Mouse (Mus musculus) forebrain, embryonic 13.5 days (tissue): Measurements from ENCODE around the gene Rps6kc1. TPM values are rescaled to one million over a fixed set of nuclear protein-coding genes. Genes with fewer than 3 reads are reported as not detected.

Experiments used
- ATAC-seq: fragments of 200-750 bp; cut with Nextera tagmentation; 2 replicates; pipeline ENCODE4 v1.8.0; 2017
- H3K27ac ChIP-seq: fragments of 300-500 bp; sonication (generic); 2 replicates; pipeline ENCODE4 v1.5.1; 2015; ENCODE audit warnings: inconsistent platforms, mild to moderate bottlenecking, moderate library complexity
- H3K27me3 ChIP-seq: fragments of 300-500 bp; sonication (generic); 2 replicates; pipeline ENCODE4 v1.6.1; 2015; ENCODE audit warnings: mild to moderate bottlenecking, inconsistent platforms
- H3K36me3 ChIP-seq: fragments of 300-500 bp; sonication (generic); 2 replicates; pipeline ENCODE4 v1.6.1; 2015; ENCODE audit warnings: mild to moderate bottlenecking, inconsistent platforms; ENCODE audit not compliant: poor library complexity, severe bottlenecking
- H3K4me1 ChIP-seq: fragments of 300-500 bp; sonication (generic); 2 replicates; pipeline ENCODE4 v1.6.1; 2015; ENCODE audit warnings: inconsistent platforms
- H3K4me2 ChIP-seq: fragments of 300-500 bp; sonication (generic); 2 replicates; pipeline ENCODE4 v1.6.1; 2015; ENCODE audit warnings: inconsistent platforms, mild to moderate bottlenecking, moderate library complexity
- H3K4me3 ChIP-seq: fragments of 300-500 bp; sonication (generic); 2 replicates; pipeline ENCODE4 v1.5.1; 2015; ENCODE audit warnings: mild to moderate bottlenecking, inconsistent platforms
- H3K9ac ChIP-seq: fragments of 300-500 bp; sonication (generic); 2 replicates; pipeline ENCODE4 v1.6.1; 2015; ENCODE audit warnings: mild to moderate bottlenecking, inconsistent platforms
- H3K9me3 ChIP-seq: fragments of 300-500 bp; sonication (generic); replicated peaks from 2 replicates; pipeline ENCODE4 v1.6.1; 2016; ENCODE audit warnings: inconsistent platforms
- WGBS: fragments of 180-500 bp; shearing (Covaris S2); methylation state at CpG from one replicate; pipeline ENCODE4 v1.1.7; 2015; 5-methylcytosine and 5-hydroxymethylcytosine counted together
- polyA plus RNA-seq: library from polyadenylated mRNA; unstranded; fragments of >200 nt; fragmentation: Nextera tagmentation; extraction: Ambion mirVana; gene quantifications from 2 replicates; pipeline ENCODE4 v1.2.1, GENCODE M21; 2015

The Rps6kc1 gene
- polyA plus RNA-seq, 1 experiment from 2014 or later: 20.2 TPM

- Histone ChIP-seq H3K9ac (no peak overlapping the region), H3K27me3 (no peaks in the 10 kb centered on the region), H3K27ac (no peak overlapping the region), H3K36me3 (no peaks in the 10 kb centered on the region), H3K4me1 (no peaks in the 10 kb centered on the region), H3K9me3 (no peaks in the 10 kb centered on the region), H3K4me2 (no peak overlapping the region), H3K4me3 (no peak overlapping the region)
- no peak for ATAC-seq
- WGBS: 74% methylated on average over 11 of the region's 11 CpGs
Measured at GRCm38 (mm10) chr1:190849162-190849865, 62.3 kb downstream of the Rps6kc1 start.

GRCm38 (mm10) chr1:190848676-190849075 lies 62.9 kb downstream of the Rps6kc1 start:
- peaks cover 5% of the 10 kb centered on the region for H3K36me3 ChIP-seq
- no peaks in the 10 kb centered on the region for H3K4me1 ChIP-seq
- 51% methylated on average over 3 of the region's 3 CpGs for WGBS
- no peak overlapping the region for H3K4me3 ChIP-seq
- no peak overlapping the region for H3K27ac ChIP-seq
- no peak for ATAC-seq
- no peaks in the 10 kb centered on the region for H3K9me3 ChIP-seq
- H3K27me3 ChIP-seq: no peaks in the 10 kb centered on the region
- no peak overlapping the region for H3K9ac ChIP-seq
- H3K4me2 ChIP-seq: no peak overlapping the region

- Histone ChIP-seq H3K9me3 (no peaks in the 10 kb centered on the region), H3K4me3 (no peak overlapping the region), H3K4me2 (no peak overlapping the region), H3K36me3 (peaks cover 15% of the 10 kb centered on the region), H3K27me3 (no peaks in the 10 kb centered on the region), H3K9ac (no peak overlapping the region), H3K4me1 (no peaks in the 10 kb centered on the region), H3K27ac (no peak overlapping the region)
- no peak for ATAC-seq
- 90% methylated on average over 3 of the region's 3 CpGs for WGBS
Measured at GRCm38 (mm10) chr1:190846956-190847355, 64.6 kb downstream of the Rps6kc1 start.

GRCm38 (mm10) chr1:190846074-190846730 lies 65.4 kb downstream of the Rps6kc1 start:
- no peak overlapping the region for H3K4me3 ChIP-seq
- H3K27me3 ChIP-seq: no peaks in the 10 kb centered on the region
- peaks cover 20% of the 10 kb centered on the region for H3K36me3 ChIP-seq
- no peaks in the 10 kb centered on the region for H3K4me1 ChIP-seq
- no peaks in the 10 kb centered on the region for H3K9me3 ChIP-seq
- H3K4me2 ChIP-seq: no peak overlapping the region
- no peak overlapping the region for H3K27ac ChIP-seq
- no peak for ATAC-seq
- H3K9ac ChIP-seq: no peak overlapping the region
- 90% methylated on average over 11 of the region's 11 CpGs for WGBS

- Histone ChIP-seq H3K4me3 (no peak overlapping the region), H3K36me3 (peaks cover 22% of the 10 kb centered on the region), H3K9me3 (no peaks in the 10 kb centered on the region), H3K4me1 (no peaks in the 10 kb centered on the region), H3K9ac (no peak overlapping the region), H3K27ac (no peak overlapping the region), H3K4me2 (no peak overlapping the region), H3K27me3 (no peaks in the 10 kb centered on the region)
- WGBS: 84% methylated on average over 4 of the region's 4 CpGs
- ATAC-seq: no peak
Measured at GRCm38 (mm10) chr1:190845419-190845818, 66.2 kb downstream of the Rps6kc1 start.

GRCm38 (mm10) chr1:190844356-190844755 lies 67.2 kb downstream of the Rps6kc1 start:
- no peak overlapping the region for H3K4me3 ChIP-seq
- no peaks in the 10 kb centered on the region for H3K27me3 ChIP-seq
- H3K9me3 ChIP-seq: no peaks in the 10 kb centered on the region
- no peaks in the 10 kb centered on the region for H3K4me1 ChIP-seq
- no peak overlapping the region for H3K9ac ChIP-seq
- no peak overlapping the region for H3K27ac ChIP-seq
- no peak for ATAC-seq
- no peak overlapping the region for H3K4me2 ChIP-seq
- 87% methylated on average over 11 of the region's 11 CpGs for WGBS
- H3K36me3 ChIP-seq: peaks cover 25% of the 10 kb centered on the region

GRCm38 (mm10) chr1:190836046-190836445 lies 75.5 kb downstream of the Rps6kc1 start:
- no peaks in the 10 kb centered on the region for H3K9me3 ChIP-seq
- H3K9ac ChIP-seq: no peak overlapping the region
- no peak overlapping the region for H3K27ac ChIP-seq
- no peaks in the 10 kb centered on the region for H3K27me3 ChIP-seq
- H3K4me2 ChIP-seq: no peak overlapping the region
- H3K4me1 ChIP-seq: no peaks in the 10 kb centered on the region
- ATAC-seq: no peak
- H3K36me3 ChIP-seq: peaks cover 11% of the 10 kb centered on the region; the same call in 1 of the 2 replicates
- H3K4me3 ChIP-seq: no peak overlapping the region
- WGBS: 97% methylated on average over 2 of the region's 2 CpGs

GRCm38 (mm10) chr1:190834201-190834907 lies 77.2 kb downstream of the Rps6kc1 start:
- Histone ChIP-seq H3K27me3 (no peaks in the 10 kb centered on the region), H3K4me2 (no peak overlapping the region), H3K4me3 (no peak overlapping the region), H3K27ac (no peak overlapping the region), H3K36me3 (0 out of 2 replicates have a peak, but pooled peaks cover 6% of the 10 kb centered on the region), H3K9ac (no peak overlapping the region), H3K4me1 (no peaks in the 10 kb centered on the region), H3K9me3 (no peaks in the 10 kb centered on the region)
- ATAC-seq: no peak
- WGBS: 84% methylated on average over 7 of the region's 7 CpGs

GRCm38 (mm10) chr1:190832965-190833630 lies 78.5 kb downstream of the Rps6kc1 start:
- Histone ChIP-seq H3K36me3 (0 out of 2 replicates have a peak, but pooled peaks cover 6% of the 10 kb centered on the region), H3K27ac (no peak overlapping the region), H3K9me3 (no peaks in the 10 kb centered on the region), H3K27me3 (no peaks in the 10 kb centered on the region), H3K9ac (no peak overlapping the region), H3K4me2 (no peak overlapping the region), H3K4me1 (no peaks in the 10 kb centered on the region), H3K4me3 (no peak overlapping the region)
- no peak for ATAC-seq
- WGBS: 92% methylated on average over 8 of the region's 8 CpGs

GRCm38 (mm10) chr1:190831839-190832497 lies 79.6 kb downstream of the Rps6kc1 start:
- H3K4me1 ChIP-seq: no peaks in the 10 kb centered on the region
- no peak overlapping the region for H3K9ac ChIP-seq
- no peaks in the 10 kb centered on the region for H3K9me3 ChIP-seq
- ATAC-seq: no peak
- H3K4me3 ChIP-seq: no peak overlapping the region
- H3K27me3 ChIP-seq: no peaks in the 10 kb centered on the region
- 55% methylated on average over 10 of the region's 10 CpGs for WGBS
- peaks cover 10% of the 10 kb centered on the region; the same call in 1 of the 2 replicates for H3K36me3 ChIP-seq
- H3K27ac ChIP-seq: no peak overlapping the region
- no peak overlapping the region for H3K4me2 ChIP-seq

GRCm38 (mm10) chr1:190826486-190827034 lies 85.0 kb downstream of the Rps6kc1 start:
- H3K4me3 ChIP-seq: no peak overlapping the region
- WGBS: 92% methylated on average over 9 of the region's 9 CpGs

More at GRCm38 (mm10) chr1:190826486-190827034, 85.0 kb downstream of the Rps6kc1 start:
- H3K4me2 ChIP-seq: no peak overlapping the region
- no peak for ATAC-seq
- no peaks in the 10 kb centered on the region for H3K9me3 ChIP-seq
- no peak overlapping the region for H3K9ac ChIP-seq
- peaks cover 4% of the 10 kb centered on the region; the same call in 1 of the 2 replicates for H3K36me3 ChIP-seq
- H3K4me1 ChIP-seq: no peaks in the 10 kb centered on the region
- no peaks in the 10 kb centered on the region for H3K27me3 ChIP-seq
- no peak overlapping the region for H3K27ac ChIP-seq
